Comparison of ENCODE assay signal across 13 mouse cellular contexts in the genomic region with DNA sequence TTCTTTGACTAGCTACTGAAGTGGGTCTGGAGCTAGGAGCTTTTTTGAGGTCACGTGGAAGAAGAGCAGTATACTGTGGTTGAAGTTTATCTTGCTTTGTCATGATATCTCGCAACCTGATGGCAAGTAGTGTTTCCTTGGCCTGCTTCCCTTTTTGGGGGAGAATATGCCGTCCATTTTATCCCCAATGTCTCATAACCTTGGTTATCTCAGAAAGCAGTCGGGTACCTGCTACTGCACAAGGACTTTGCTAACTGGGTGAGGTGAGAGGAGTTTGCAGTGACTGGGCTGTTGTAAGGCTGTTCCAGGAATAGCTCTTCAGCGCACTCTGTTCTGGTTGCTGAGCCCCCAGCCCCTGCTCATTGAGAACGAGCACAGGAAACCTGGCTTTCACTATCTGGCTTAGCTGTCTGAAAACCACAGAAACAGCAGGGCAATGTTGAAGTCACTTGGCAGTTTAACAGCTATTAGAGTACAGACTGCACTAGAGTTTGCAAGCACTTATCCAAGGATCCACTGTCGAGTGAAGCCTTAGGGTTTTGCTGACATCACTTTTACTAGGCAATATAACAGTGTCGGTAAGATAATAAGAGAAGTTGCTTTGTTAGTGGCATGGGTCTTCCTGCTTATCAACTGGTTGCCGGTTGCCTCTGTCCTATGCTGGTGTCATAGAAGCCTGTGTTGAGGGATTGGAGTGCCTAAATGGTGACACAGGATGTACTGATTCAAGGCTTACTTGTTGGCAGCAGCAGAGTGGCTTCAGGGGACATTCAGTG. TPM values are rescaled to one million over a fixed set of nuclear protein-coding genes. Genes with fewer than 3 reads are reported as not detected.
DNase-seq lines count a peak whose midpoint lies in the region; ATAC-seq lines count a peak whose summit lies in the region.
"Had no signal": no experiment of that assay in that cellular context is flagged by ENCODE, and none has a peak within 500 bp of the region (broad histone marks: within the 10 kb centered on the region; RNA-seq: fewer than 3 reads in every experiment).

No protein-coding gene starts in this region.

- 40% methylated on average over 9 of the region's 9 CpGs for WGBS in liver, embryonic 11.5 days
- 19% methylated on average over 9 of the region's 9 CpGs for WGBS in liver, embryonic 12.5 days (ENCODE audit: insufficient replicate concordance)

- H3K4me1 ChIP-seq in liver, embryonic 11.5 days (replicated peaks; ENCODE audit: control insufficient read depth, insufficient read depth, low read length), result peaks cover 15% of the 10 kb centered on the region
- H3K4me1 ChIP-seq in liver, embryonic 12.5 days, result peaks cover 31% of the 10 kb centered on the region
- H3K4me1 ChIP-seq: embryonic facial prominence, embryonic 12.5 days; hindbrain, embryonic 10.5 days had no signal

- H3K27ac ChIP-seq in liver, embryonic 11.5 days (ENCODE audit: low read depth, low read length), result peak overlapping the region; percentile 72
- peak overlapping the region; percentile 72 for H3K27ac ChIP-seq in liver, embryonic 12.5 days
- H3K27ac ChIP-seq: embryonic facial prominence, embryonic 12.5 days; hindbrain, embryonic 10.5 days had no signal

- H3K4me2 ChIP-seq in liver, embryonic 11.5 days, result peak overlapping the region; percentile 47
- peak overlapping the region; percentile 46 for H3K4me2 ChIP-seq in liver, embryonic 12.5 days
- H3K4me2 ChIP-seq: embryonic facial prominence, embryonic 12.5 days had no signal

- H3K9ac ChIP-seq in liver, embryonic 11.5 days (ENCODE audit: low read depth, low read length), result no peak overlapping the region
- H3K9ac ChIP-seq in liver, embryonic 12.5 days, result no peak overlapping the region
- H3K9ac ChIP-seq: embryonic facial prominence, embryonic 12.5 days had no signal

- H3K4me3 ChIP-seq in liver, embryonic 11.5 days (ENCODE audit: low read depth, low read length), result no peak overlapping the region
- H3K4me3 ChIP-seq in liver, embryonic 12.5 days, result no peak overlapping the region
- H3K4me3 ChIP-seq: embryonic facial prominence, embryonic 12.5 days; hindbrain, embryonic 10.5 days; myocyte had no signal

- no peaks in the 10 kb centered on the region for H3K9me3 ChIP-seq in liver, embryonic 11.5 days (ENCODE audit: control insufficient read depth, low read length)
- H3K9me3 ChIP-seq in liver, embryonic 12.5 days (replicated peaks), result no peaks in the 10 kb centered on the region
- H3K9me3 ChIP-seq: embryonic facial prominence, embryonic 12.5 days; hindbrain, embryonic 10.5 days had no signal

- no peaks in the 10 kb centered on the region for H3K27me3 ChIP-seq in liver, embryonic 11.5 days (replicated peaks; ENCODE audit: control insufficient read depth, insufficient read depth, low read length)
- H3K27me3 ChIP-seq in liver, embryonic 12.5 days (replicated peaks), result no peaks in the 10 kb centered on the region
- H3K27me3 ChIP-seq: embryonic facial prominence, embryonic 12.5 days had no signal

- no peak for DNase-seq in liver, embryonic 11.5 days (ENCODE audit: low spot score)
- DNase-seq in liver, result no peak
- DNase-seq in T-cell, adult 2 months (ENCODE audit: low spot score), result peak; percentile 18
- peak; percentile 30 for DNase-seq in thymus, postnatal 14 days
- no peak for DNase-seq in kidney, adult 18-20 months
- no peak for DNase-seq in lung, adult 18-20 months
- DNase-seq: adrenal gland, adult 8-10 months; cerebellum, adult 18-20 months; kidney, postnatal 10 days had no signal

- no peaks in the 10 kb centered on the region for H3K36me3 ChIP-seq in liver, embryonic 11.5 days (ENCODE audit: control insufficient read depth, insufficient read depth, low read length)
- peaks cover 34% of the 10 kb centered on the region for H3K36me3 ChIP-seq in liver, embryonic 12.5 days

- peak; percentile 76 for ATAC-seq in liver, embryonic 11.5 days (replicated peaks; ENCODE audit: low FRiP score)
- peak; percentile 80 for ATAC-seq in liver, embryonic 12.5 days

RNA-seq across cellular contexts. Expression of a gene that starts 32.6 kb away (rescaled TPM):
- 272 and 287 TPM in 2 replicates for polyA plus RNA-seq in liver, embryonic 11.5 days (2014; fragmentation: Nextera tagmentation; extraction: Ambion mirVana)
- 195 and 202 TPM in 2 replicates for polyA plus RNA-seq in liver, embryonic 12.5 days (2016; fragmentation: Nextera tagmentation; extraction: Ambion mirVana)

Comparison
In these comparisons a context has a peak if more than half of its experiments do, and no peak if none do; other contexts are left out.
1. DNase-seq: peak in T-cell, adult 2 months (single experiment) and thymus, postnatal 14 days (single experiment); none in liver, embryonic 11.5 days (single experiment), liver (single experiment), kidney, adult 18-20 months (single experiment) and lung, adult 18-20 months (0 of 2).